Mouse (Mus musculus) olfactory bulb, adult 2 months (tissue): ENCODE data around the gene Epb42. TPM values are rescaled to one million over a fixed set of nuclear protein-coding genes. Genes with fewer than 3 reads are reported as not detected.
A peak's percentile ranks its signal among the peaks of the same experiment; 100 is the strongest.

Source experiments
- H3K27ac ChIP-seq: fragments of 200-500 bp; 2 replicates; pipeline ENCODE4 v1.5.1; 2012; ENCODE audit warnings: low read depth, low read length; ENCODE audit not compliant: insufficient read depth
- H3K4me1 ChIP-seq: fragments of 200-500 bp; 2 replicates; pipeline ENCODE4 v1.6.1; 2012; ENCODE audit warnings: low read length; ENCODE audit not compliant: control insufficient read depth, insufficient read depth
- H3K4me3 ChIP-seq: fragments of 200-500 bp; 2 replicates; pipeline ENCODE4 v1.5.1; 2012; ENCODE audit warnings: mild to moderate bottlenecking, low read depth, low read length, moderate library complexity; ENCODE audit not compliant: insufficient read depth
- CTCF ChIP-seq: fragments of 200-500 bp; IDR thresholded peaks from 2 replicates; pipeline ENCODE4 v1.5.1; 2012; ENCODE audit warnings: low read depth, mild to moderate bottlenecking, low read length, moderate library complexity; ENCODE audit not compliant: insufficient read depth
- POLR2A ChIP-seq: fragments of 200-500 bp; IDR thresholded peaks from 2 replicates; pipeline ENCODE4 v1.6.1; 2012; ENCODE audit warnings: mild to moderate bottlenecking, low read depth, low read length, moderate library complexity; ENCODE audit not compliant: insufficient read depth
- WGBS: fragments of 180-500 bp; shearing (Covaris S2); methylation state at CpG from one replicate; pipeline ENCODE4 v1.1.7; 2018; 5-methylcytosine and 5-hydroxymethylcytosine counted together
- polyA plus RNA-seq: library from polyadenylated mRNA; stranded (reverse); fragments of >200 nt; gene quantifications from 2 replicates; pipeline ENCODE4 v1.2.4, GENCODE M21; 2012; ENCODE audit warnings: low replicate concordance; ENCODE audit not compliant: missing spikeins, insufficient read depth, insufficient read length

The Epb42 gene
- polyA plus RNA-seq, 1 experiment = not detected

DNA sequence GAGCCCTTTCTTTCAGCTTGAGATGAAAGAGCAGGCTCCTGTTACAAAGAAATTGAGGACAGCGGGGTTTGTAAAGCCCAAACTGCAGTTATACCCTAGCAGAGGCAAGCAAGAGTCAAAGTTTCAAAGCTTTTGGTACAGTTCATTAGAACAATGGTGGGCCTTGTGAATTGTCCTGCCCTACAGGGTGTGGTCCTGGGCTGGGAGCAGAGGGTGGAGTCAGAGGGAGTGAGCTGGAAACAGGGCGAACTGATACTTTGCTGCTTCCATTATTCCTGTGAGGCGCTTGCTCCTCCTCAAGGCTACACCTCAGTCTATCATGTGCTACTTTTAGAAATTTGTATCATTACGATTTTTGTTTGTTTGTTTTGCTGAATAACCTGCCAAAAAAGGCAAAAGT is 45.7 kb downstream of the Epb42 start:
- 80% methylated on average over 4 of the region's 4 CpGs for WGBS

GRCm38 (mm10) chr2:120985241-120985640 is 51.6 kb downstream of the Epb42 start:
- TF ChIP-seq POLR2A (no peak), CTCF (no peak)
- H3K4me1 ChIP-seq = no peaks in the 10 kb centered on the region
- WGBS = 94% methylated on average over 1 of the region's 1 CpGs
- no peak overlapping the region for H3K4me3 ChIP-seq
- no peak overlapping the region for H3K27ac ChIP-seq

More for the DNA sequence above, 45.7 kb downstream of the Epb42 start:
- no peak overlapping the region for H3K4me3 ChIP-seq
- H3K4me1 ChIP-seq = no peaks in the 10 kb centered on the region
- TF ChIP-seq CTCF (no peak), POLR2A (no peak)
- no peak overlapping the region for H3K27ac ChIP-seq

DNA sequence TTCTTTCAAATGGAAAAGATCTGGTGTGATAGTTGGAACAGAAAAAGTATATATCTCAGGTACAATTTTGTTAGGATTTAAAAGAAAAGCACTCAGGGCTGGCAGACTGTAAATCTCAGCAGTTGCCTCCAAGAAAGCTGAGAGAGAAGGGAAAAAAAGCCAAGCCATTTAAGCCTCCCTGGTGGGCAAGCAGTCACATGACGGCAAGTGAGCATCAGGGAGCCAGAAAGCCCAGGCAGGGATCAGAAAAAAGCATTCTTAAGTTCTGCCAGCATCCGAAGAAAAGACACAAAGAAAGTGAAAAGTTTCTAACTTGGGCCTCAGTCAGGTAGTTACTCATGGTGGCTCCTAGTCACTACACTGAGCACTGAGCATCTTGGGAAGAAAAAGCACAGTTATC is 53.3 kb downstream of the Epb42 start:
- Histone ChIP-seq H3K4me3 (no peak overlapping the region), H3K4me1 (no peaks in the 10 kb centered on the region), H3K27ac (no peak overlapping the region)
- no peak for TF ChIP-seq POLR2A
- WGBS = 28% methylated on average over 2 of the region's 2 CpGs

DNA sequence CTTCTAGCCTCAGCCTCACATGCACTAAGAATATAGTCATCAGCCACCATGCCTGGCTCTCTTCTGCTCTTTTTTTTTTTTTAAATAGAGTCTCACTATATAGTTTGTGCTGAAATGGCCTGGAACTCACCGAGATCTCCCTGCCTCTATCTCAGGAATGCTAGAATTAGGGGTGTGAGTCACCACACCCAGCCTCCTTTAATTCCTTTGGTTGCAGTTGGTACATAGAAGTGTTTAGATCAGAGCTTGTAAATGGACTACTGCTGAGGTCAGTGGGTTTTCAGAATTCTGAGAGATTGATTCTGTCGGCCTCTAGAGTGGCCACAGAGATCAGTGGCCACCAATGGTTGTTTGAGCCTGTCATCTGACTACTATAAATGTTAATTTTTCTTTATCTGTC is 56.0 kb downstream of the Epb42 start:
- Histone ChIP-seq H3K4me1 (no peaks in the 10 kb centered on the region), H3K27ac (no peak overlapping the region), H3K4me3 (no peak overlapping the region)
- 64% methylated on average over 2 of the region's 2 CpGs for WGBS
- TF ChIP-seq CTCF = no peak
- TF ChIP-seq POLR2A = no peak

DNA sequence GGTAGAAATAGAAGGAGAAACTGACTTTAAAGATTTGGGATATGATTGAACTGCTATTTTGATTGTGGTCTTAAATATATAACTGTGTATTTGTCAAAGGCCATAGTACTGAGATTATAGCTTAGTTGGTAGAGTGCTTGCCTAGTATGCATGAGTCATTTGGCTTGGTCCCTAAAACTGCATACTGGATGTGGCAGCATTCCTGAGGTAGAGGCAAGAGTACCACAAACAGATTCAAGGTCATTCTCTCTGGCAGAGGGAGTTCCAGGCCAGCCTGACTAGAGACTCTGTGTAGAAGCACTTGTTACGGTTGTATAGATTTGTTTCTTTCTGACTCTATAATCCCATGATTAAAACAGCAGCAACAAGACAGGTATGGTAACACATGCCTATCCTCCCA is 57.1 kb downstream of the Epb42 start:
- Histone ChIP-seq H3K4me1 (no peaks in the 10 kb centered on the region), H3K4me3 (no peak overlapping the region), H3K27ac (no peak overlapping the region)
- WGBS = 79% methylated on average over 1 of the region's 1 CpGs
- TF ChIP-seq POLR2A = no peak
- no peak for TF ChIP-seq CTCF

GRCm38 (mm10) chr2:120978693-120979037 is 58.2 kb downstream of the Epb42 start:
- Histone ChIP-seq H3K4me1 (no peaks in the 10 kb centered on the region), H3K27ac (no peak overlapping the region), H3K4me3 (no peak overlapping the region)
- 34% methylated on average over 2 of the region's 2 CpGs for WGBS
- TF ChIP-seq CTCF = no peak
- TF ChIP-seq POLR2A = no peak

- TF ChIP-seq POLR2A = no peak
- no peak for TF ChIP-seq CTCF
- 0 out of 2 replicates have a peak overlapping the region, but pooled peaks have one; percentile 87 for H3K27ac ChIP-seq
- 63% methylated on average over 8 of the region's 8 CpGs for WGBS
- peak overlapping the region; percentile 93 for H3K4me3 ChIP-seq
- no peaks in the 10 kb centered on the region for H3K4me1 ChIP-seq
Observed at GRCm38 (mm10) chr2:120977926-120978692, 58.8 kb downstream of the Epb42 start.

- peak within 1 kb of the TSS; percentile 93 for H3K4me3 ChIP-seq
- under 1% methylated on average over 70 of the region's 71 CpGs for WGBS
- peak within 1 kb of the TSS; percentile 87 for H3K27ac ChIP-seq
- no peak for TF ChIP-seq CTCF
- TF ChIP-seq POLR2A = no peak
- no peaks in the 10 kb centered on the region for H3K4me1 ChIP-seq
Observed at GRCm38 (mm10) chr2:120976990-120977925, 59.6 kb downstream of the Epb42 start, which contains the start of gene Tmem62. Gene Tmem62, plus strand, starts transcription at chr2:120977017.

GRCm38 (mm10) chr2:120976308-120976707 is 60.6 kb downstream of the Epb42 start:
- H3K27ac ChIP-seq = no peak overlapping the region

More at GRCm38 (mm10) chr2:120976308-120976707, 60.6 kb downstream of the Epb42 start:
- no peak overlapping the region for H3K4me3 ChIP-seq
- no peaks in the 10 kb centered on the region for H3K4me1 ChIP-seq
- WGBS = 35% methylated on average over 4 of the region's 4 CpGs
- TF ChIP-seq POLR2A (no peak), CTCF (no peak)
